ENCODE assay signal across 10 mouse cellular contexts in the genomic region with DNA sequence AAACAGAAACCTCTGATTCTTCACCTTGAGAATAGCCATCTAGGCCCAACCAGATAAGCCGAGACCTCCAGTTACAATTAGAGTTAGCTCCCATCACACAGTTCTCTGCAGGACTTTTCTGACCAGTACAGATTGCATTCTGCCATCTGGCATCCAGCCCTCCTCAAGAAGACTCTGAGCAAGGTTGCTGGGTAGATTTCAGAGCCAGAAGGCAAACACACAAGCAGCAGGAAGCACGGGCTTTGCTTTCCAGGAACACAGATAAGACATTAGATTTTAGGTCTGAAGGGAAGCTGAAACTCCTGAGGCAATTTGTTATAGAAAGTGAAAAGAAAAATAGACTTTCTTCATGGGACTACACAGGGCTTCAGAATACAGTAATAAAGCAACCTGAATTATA.
A peak's percentile ranks its signal among the peaks of the same experiment; 100 is the strongest.
DNase-seq lines count a peak whose midpoint lies in the region; ATAC-seq and TF ChIP-seq lines count a peak whose summit lies in the region.
"Had no signal": no experiment of that assay in that cellular context is flagged by ENCODE, and none has a peak within 500 bp of the region (broad histone marks: within the 10 kb centered on the region; RNA-seq: fewer than 3 reads in every experiment).

No protein-coding gene starts in this region.

- TF ChIP-seq CTCF in lung, adult 2 months (IDR thresholded peaks at IDR 0.05; ENCODE audit: insufficient read depth, low read length): no peak
- no peak for TF ChIP-seq CTCF in left cerebral cortex, adult 2 months (IDR thresholded peaks at IDR 0.05)

- H3K9ac ChIP-seq in heart, embryonic 11.5 days (ENCODE audit: low read depth, low read length): no peak overlapping the region
- no peak overlapping the region for H3K9ac ChIP-seq in lung, embryonic 15.5 days
- no peak overlapping the region for H3K9ac ChIP-seq in heart, embryonic 13.5 days
- H3K9ac ChIP-seq: limb, embryonic 15.5 days had no signal

- no peaks in the 10 kb centered on the region for H3K27me3 ChIP-seq in heart, embryonic 11.5 days (ENCODE audit: control insufficient read depth, insufficient read depth, low read length)
- H3K27me3 ChIP-seq in lung, embryonic 15.5 days: no peaks in the 10 kb centered on the region
- H3K27me3 ChIP-seq in heart, embryonic 13.5 days (replicated peaks): no peaks in the 10 kb centered on the region
- H3K27me3 ChIP-seq: limb, embryonic 15.5 days had no signal

- WGBS in heart, embryonic 11.5 days (ENCODE audit: insufficient replicate concordance): 48% methylated on average over 2 of the region's 2 CpGs
- WGBS in lung, embryonic 15.5 days: 63% methylated on average over 2 of the region's 2 CpGs
- WGBS in lung, adult 2 months: 36% methylated on average over 2 of the region's 2 CpGs
- WGBS in heart, embryonic 13.5 days: 51% methylated on average over 2 of the region's 2 CpGs

- DNase-seq in heart, adult 18-20 months: peak; percentile 20 to 59
- no peak for DNase-seq in lung, adult 2 months
- peak; percentile 24 for DNase-seq in lung, postnatal 10 days
- DNase-seq in left cerebral cortex, adult 2 months (ENCODE audit: extremely low spot score in 1 of 2, low spot score in 2 of 2): no peak

- no peaks in the 10 kb centered on the region for H3K36me3 ChIP-seq in heart, embryonic 11.5 days (ENCODE audit: control insufficient read depth, insufficient read depth, low read length)
- H3K36me3 ChIP-seq in lung, embryonic 15.5 days: no peaks in the 10 kb centered on the region
- no peaks in the 10 kb centered on the region for H3K36me3 ChIP-seq in heart, embryonic 13.5 days
- H3K36me3 ChIP-seq: limb, embryonic 15.5 days had no signal

- TF ChIP-seq POLR2A in lung, adult 2 months (IDR thresholded peaks at IDR 0.05; ENCODE audit: borderline replicate concordance, extremely low read depth, low read depth, low read length): no peak

- H3K4me2 ChIP-seq in heart, embryonic 11.5 days: no peak overlapping the region
- H3K4me2 ChIP-seq in lung, embryonic 15.5 days: no peak overlapping the region
- no peak overlapping the region for H3K4me2 ChIP-seq in heart, embryonic 13.5 days
- H3K4me2 ChIP-seq: limb, embryonic 15.5 days had no signal

- ATAC-seq in heart, embryonic 11.5 days (replicated peaks; ENCODE audit: insufficient number of reproducible peaks, low FRiP score, low TSS enrichment): no peak
- ATAC-seq in lung, embryonic 15.5 days (ENCODE audit: borderline replicate concordance, extremely low read depth, low FRiP score, low TSS enrichment): no peak
- no peak for ATAC-seq in heart, embryonic 13.5 days (ENCODE audit: extremely low read depth, insufficient number of reproducible peaks, low FRiP score, low TSS enrichment)
- ATAC-seq: Patski had no signal

- intact Hi-C loops in left cerebral cortex, adult 2 months (cut with DNase I): no loop called here

- H3K9me3 ChIP-seq in heart, embryonic 11.5 days (replicated peaks; ENCODE audit: control insufficient read depth, low read length): no peaks in the 10 kb centered on the region
- no peaks in the 10 kb centered on the region for H3K9me3 ChIP-seq in lung, embryonic 15.5 days
- H3K9me3 ChIP-seq in heart, embryonic 13.5 days: no peaks in the 10 kb centered on the region
- H3K9me3 ChIP-seq: limb, embryonic 15.5 days had no signal

- no peak overlapping the region for H3K27ac ChIP-seq in heart, embryonic 11.5 days (ENCODE audit: low read depth, low read length)
- H3K27ac ChIP-seq in lung, embryonic 15.5 days: peak overlapping the region; percentile 16; the same call in 1 of the 2 replicates
- H3K27ac ChIP-seq in heart, embryonic 13.5 days (replicated peaks): peak overlapping the region; percentile 28; the same call in 1 of the 2 replicates
- H3K27ac ChIP-seq in left cerebral cortex, adult 2 months: no peak overlapping the region
- H3K27ac ChIP-seq: kidney, postnatal 0 days; limb, embryonic 15.5 days had no signal

- no peaks in the 10 kb centered on the region for H3K4me1 ChIP-seq in heart, embryonic 11.5 days (ENCODE audit: control insufficient read depth, insufficient read depth, low read length)
- peaks cover 4% of the 10 kb centered on the region; the same call in 1 of the 2 replicates for H3K4me1 ChIP-seq in lung, embryonic 15.5 days
- peaks cover 2% of the 10 kb centered on the region; the same call in 1 of the 2 replicates for H3K4me1 ChIP-seq in lung, adult 2 months (ENCODE audit: control insufficient read depth, insufficient read depth, low read length)
- H3K4me1 ChIP-seq in heart, embryonic 13.5 days: peaks cover 5% of the 10 kb centered on the region; the same call in 1 of the 2 replicates
- H3K4me1 ChIP-seq: limb, embryonic 15.5 days had no signal

- H3K4me3 ChIP-seq in heart, embryonic 11.5 days (ENCODE audit: low read depth, low read length): no peak overlapping the region
- H3K4me3 ChIP-seq in lung, embryonic 15.5 days: no peak overlapping the region
- no peak overlapping the region for H3K4me3 ChIP-seq in lung, adult 2 months (replicated peaks; ENCODE audit: extremely low read depth, low read depth, low read length)
- H3K4me3 ChIP-seq in heart, embryonic 13.5 days: no peak overlapping the region
- no peak overlapping the region for H3K4me3 ChIP-seq in left cerebral cortex, adult 2 months
- H3K4me3 ChIP-seq: limb, embryonic 15.5 days had no signal

Comparison
In these comparisons a context has a peak if more than half of its experiments do, and no peak if none do; other contexts are left out.
1. DNase-seq: peak in heart, adult 18-20 months (2 of 2) and lung, postnatal 10 days (single experiment); none in lung, adult 2 months (single experiment) and left cerebral cortex, adult 2 months (0 of 2).
2. H3K27ac ChIP-seq: peak in lung, embryonic 15.5 days (single experiment) and heart, embryonic 13.5 days (single experiment); none in heart, embryonic 11.5 days (single experiment) and left cerebral cortex, adult 2 months (single experiment).